Mouse (Mus musculus) adipocyte (in vitro differentiated cells): ENCODE results near the gene Zfp961.
"Not testable (repeated sequence)": the region's sequence is repeated elsewhere in the genome, so short reads cannot be mapped to it uniquely, and the experiment has no call there.

Experiments used
- DNase-seq: peaks from one replicate; pipeline ENCODE4 v3.0.0-alpha.2; 2016; ENCODE audit warnings: low spot score

Gene Zfp961

GRCm38 (mm10) chr8:72017339-72017738 is 66.5 kb downstream of the Zfp961 start:
- not testable (repeated sequence) for DNase-seq

- DNase-seq, result peak; percentile 28
Measured at GRCm38 (mm10) chr8:72018141-72018540, 67.3 kb downstream of the Zfp961 start.

- not testable (repeated sequence) for DNase-seq
Measured at GRCm38 (mm10) chr8:72019022-72019421, 68.2 kb downstream of the Zfp961 start.

GRCm38 (mm10) chr8:72019816-72020215 is 69.0 kb downstream of the Zfp961 start:
- DNase-seq, result no peak

- not testable (repeated sequence) for DNase-seq
Measured at GRCm38 (mm10) chr8:72024886-72025285, 74.0 kb downstream of the Zfp961 start.

GRCm38 (mm10) chr8:72032926-72033325 is 82.1 kb downstream of the Zfp961 start:
- DNase-seq, result peak; percentile 24

GRCm38 (mm10) chr8:72040918-72041317 is 90.1 kb downstream of the Zfp961 start, which contains the start of gene Olfr372:
TSS of gene Olfr372 (plus strand) at chr8:72041218.
- DNase-seq, result not testable (repeated sequence)

GRCm38 (mm10) chr8:72042493-72042892 is 91.7 kb downstream of the Zfp961 start:
- no peak for DNase-seq
